ENCODE assay signal across 17 mouse cellular contexts in genomic region chr11:8532112-8532747, GRCm38 (mm10).
DNase-seq lines count a peak whose midpoint lies in the region; ATAC-seq and TF ChIP-seq lines count a peak whose summit lies in the region.
"Had no signal": no experiment of that assay in that cellular context is flagged by ENCODE, and none has a peak within 500 bp of the region (broad histone marks: within the 10 kb centered on the region; RNA-seq: fewer than 3 reads in every experiment).

No protein-coding gene starts in this region.

- no peak overlapping the region for H3K9ac ChIP-seq in embryonic facial prominence, embryonic 12.5 days
- H3K9ac ChIP-seq in hindbrain, embryonic 16.5 days (ENCODE audit: low read depth, low read length), result no peak overlapping the region
- no peak overlapping the region for H3K9ac ChIP-seq in neural tube, embryonic 14.5 days (replicated peaks; ENCODE audit: low read depth, low read length)

- no peaks in the 10 kb centered on the region for H3K9me3 ChIP-seq in embryonic facial prominence, embryonic 12.5 days
- H3K9me3 ChIP-seq in embryonic facial prominence, embryonic 10.5 days, result no peaks in the 10 kb centered on the region
- no peaks in the 10 kb centered on the region for H3K9me3 ChIP-seq in forebrain, embryonic 10.5 days
- H3K9me3 ChIP-seq in hindbrain, embryonic 16.5 days (ENCODE audit: control insufficient read depth, low read length), result no peaks in the 10 kb centered on the region
- H3K9me3 ChIP-seq in neural tube, embryonic 14.5 days (ENCODE audit: control insufficient read depth, low read length), result no peaks in the 10 kb centered on the region

- no peak for TF ChIP-seq CTCF in layer of hippocampus, adult 2 months (conservative IDR thresholded peaks at IDR 0.05)

- no peak overlapping the region for H3K4me3 ChIP-seq in embryonic facial prominence, embryonic 12.5 days
- H3K4me3 ChIP-seq in embryonic facial prominence, embryonic 10.5 days, result no peak overlapping the region
- no peak overlapping the region for H3K4me3 ChIP-seq in forebrain, embryonic 10.5 days
- no peak overlapping the region for H3K4me3 ChIP-seq in hindbrain, embryonic 16.5 days (ENCODE audit: low read length)
- no peak overlapping the region for H3K4me3 ChIP-seq in neural tube, embryonic 14.5 days (ENCODE audit: low read depth, low read length)
- no peak overlapping the region for H3K4me3 ChIP-seq in layer of hippocampus, adult 2 months

- no peak overlapping the region for H3K4me2 ChIP-seq in embryonic facial prominence, embryonic 12.5 days (replicated peaks)
- H3K4me2 ChIP-seq in hindbrain, embryonic 16.5 days (ENCODE audit: low read length), result no peak overlapping the region
- no peak overlapping the region for H3K4me2 ChIP-seq in neural tube, embryonic 14.5 days (ENCODE audit: low read depth, low read length)

- WGBS in embryonic facial prominence, embryonic 12.5 days, result 87% methylated on average over 10 of the region's 10 CpGs
- 89% methylated on average over 10 of the region's 10 CpGs for WGBS in embryonic facial prominence, embryonic 10.5 days
- 81% methylated on average over 10 of the region's 10 CpGs for WGBS in forebrain, embryonic 10.5 days
- WGBS in hindbrain, embryonic 16.5 days, result 74% methylated on average over 10 of the region's 10 CpGs
- 92% methylated on average over 10 of the region's 10 CpGs for WGBS in neural tube, embryonic 14.5 days

- intact Hi-C loops in left cerebral cortex, postnatal 36 days (cut with DNase I), result loop anchor here (10.0 kb wide), 1 partner anchor 603 kb away; no protein-coding TSS in a partner anchor

- DNase-seq in embryonic facial prominence, embryonic 10.5 days (ENCODE audit: low spot score), result no peak
- DNase-seq in forebrain, embryonic 10.5 days (ENCODE audit: extremely low spot score, low spot score), result no peak
- no peak for DNase-seq in left cerebral cortex, postnatal 36 days (ENCODE audit: low spot score in 2 of 2)
- no peak for DNase-seq in lung, postnatal 36 days
- DNase-seq in layer of hippocampus, adult 2 months (ENCODE audit: low spot score in 2 of 2), result no peak
- DNase-seq: B cell, adult 2 months; cerebellum, adult 11-12 months; heart, adult 18-20 months; heart, postnatal 36 days; kidney, adult 8-10 months; lung, postnatal 10 days; right cerebral cortex, adult 18-20 months; thymus, postnatal 14 days had no signal

- H3K27me3 ChIP-seq in embryonic facial prominence, embryonic 12.5 days, result no peaks in the 10 kb centered on the region
- no peaks in the 10 kb centered on the region for H3K27me3 ChIP-seq in embryonic facial prominence, embryonic 10.5 days (replicated peaks; ENCODE audit: low read depth, poor library complexity, severe bottlenecking)
- no peaks in the 10 kb centered on the region for H3K27me3 ChIP-seq in forebrain, embryonic 10.5 days (ENCODE audit: poor library complexity, severe bottlenecking)
- no peaks in the 10 kb centered on the region for H3K27me3 ChIP-seq in hindbrain, embryonic 16.5 days (replicated peaks; ENCODE audit: control insufficient read depth, insufficient read depth, low read length)
- no peaks in the 10 kb centered on the region for H3K27me3 ChIP-seq in neural tube, embryonic 14.5 days (ENCODE audit: control insufficient read depth, insufficient read depth, low read length)

- H3K4me1 ChIP-seq in embryonic facial prominence, embryonic 12.5 days, result peaks cover 7% of the 10 kb centered on the region
- no peaks in the 10 kb centered on the region for H3K4me1 ChIP-seq in embryonic facial prominence, embryonic 10.5 days
- H3K4me1 ChIP-seq in forebrain, embryonic 10.5 days, result peaks cover 25% of the 10 kb centered on the region
- peaks cover 4% of the 10 kb centered on the region for H3K4me1 ChIP-seq in hindbrain, embryonic 16.5 days (ENCODE audit: control insufficient read depth, insufficient read depth, low read depth, low read length)
- 0 out of 2 replicates have a peak, but pooled peaks cover 6% of the 10 kb centered on the region for H3K4me1 ChIP-seq in neural tube, embryonic 14.5 days (ENCODE audit: control insufficient read depth, insufficient read depth, low read length)

- peak; percentile 30; the same call in 1 of the 2 replicates for ATAC-seq in embryonic facial prominence, embryonic 12.5 days (ENCODE audit: insufficient number of reproducible peaks, insufficient read depth, low FRiP score, low TSS enrichment)
- ATAC-seq in hindbrain, embryonic 16.5 days, result peak; percentile 83
- peak; percentile 62; the same call in 1 of the 2 replicates for ATAC-seq in neural tube, embryonic 14.5 days (ENCODE audit: low read depth)
- ATAC-seq: activated CD4-positive, CD25-positive, alpha-beta regulatory T cell, adult 4 months had no signal

- no peak overlapping the region for H3K27ac ChIP-seq in embryonic facial prominence, embryonic 12.5 days
- no peak overlapping the region; the same call in 1 of the 2 replicates for H3K27ac ChIP-seq in embryonic facial prominence, embryonic 10.5 days (replicated peaks)
- H3K27ac ChIP-seq in forebrain, embryonic 10.5 days, result peak overlapping the region; percentile 26; the same call in 1 of the 2 replicates
- H3K27ac ChIP-seq in hindbrain, embryonic 16.5 days (ENCODE audit: low read depth, low read length), result no peak overlapping the region
- no peak overlapping the region for H3K27ac ChIP-seq in neural tube, embryonic 14.5 days (ENCODE audit: low read depth, low read length)
- no peak overlapping the region for H3K27ac ChIP-seq in layer of hippocampus, adult 2 months

- peaks cover 58% of the 10 kb centered on the region for H3K36me3 ChIP-seq in embryonic facial prominence, embryonic 12.5 days
- peaks cover 84% of the 10 kb centered on the region for H3K36me3 ChIP-seq in embryonic facial prominence, embryonic 10.5 days (replicated peaks)
- peaks cover 42% of the 10 kb centered on the region for H3K36me3 ChIP-seq in forebrain, embryonic 10.5 days (replicated peaks)
- H3K36me3 ChIP-seq in hindbrain, embryonic 16.5 days (ENCODE audit: control insufficient read depth, insufficient read depth, low read length), result no peaks in the 10 kb centered on the region
- no peaks in the 10 kb centered on the region for H3K36me3 ChIP-seq in neural tube, embryonic 14.5 days (ENCODE audit: control insufficient read depth, insufficient read depth, low read length)

Comparison
In these comparisons a context has a peak if more than half of its experiments do, and no peak if none do; other contexts are left out.
1. ATAC-seq: peak in every context shown above with its lines; median percentile 83 in hindbrain, embryonic 16.5 days; 62 in neural tube, embryonic 14.5 days; 30 in embryonic facial prominence, embryonic 12.5 days.